Mouse (Mus musculus) forebrain, embryonic 13.5 days (tissue): ENCODE measurements at regions not wholly inside any gene's neighbourhood (a gene's known extent, or its start where the extent isn't known, plus 50 kb on each side); places are given as distances from the start of the nearest gene placed in this dataset.

Source experiments
- ATAC-seq: fragments of 200-750 bp; cut with Nextera tagmentation; 2 replicates; pipeline ENCODE4 v1.8.0; 2017
- H3K27ac ChIP-seq: fragments of 300-500 bp; sonication (generic); 2 replicates; pipeline ENCODE4 v1.5.1; 2015; ENCODE audit warnings: inconsistent platforms, mild to moderate bottlenecking, moderate library complexity
- H3K27me3 ChIP-seq: fragments of 300-500 bp; sonication (generic); 2 replicates; pipeline ENCODE4 v1.6.1; 2015; ENCODE audit warnings: mild to moderate bottlenecking, inconsistent platforms
- H3K36me3 ChIP-seq: fragments of 300-500 bp; sonication (generic); 2 replicates; pipeline ENCODE4 v1.6.1; 2015; ENCODE audit warnings: mild to moderate bottlenecking, inconsistent platforms; ENCODE audit not compliant: poor library complexity, severe bottlenecking
- H3K4me1 ChIP-seq: fragments of 300-500 bp; sonication (generic); 2 replicates; pipeline ENCODE4 v1.6.1; 2015; ENCODE audit warnings: inconsistent platforms
- H3K4me2 ChIP-seq: fragments of 300-500 bp; sonication (generic); 2 replicates; pipeline ENCODE4 v1.6.1; 2015; ENCODE audit warnings: inconsistent platforms, mild to moderate bottlenecking, moderate library complexity
- H3K4me3 ChIP-seq: fragments of 300-500 bp; sonication (generic); 2 replicates; pipeline ENCODE4 v1.5.1; 2015; ENCODE audit warnings: mild to moderate bottlenecking, inconsistent platforms
- H3K9ac ChIP-seq: fragments of 300-500 bp; sonication (generic); 2 replicates; pipeline ENCODE4 v1.6.1; 2015; ENCODE audit warnings: mild to moderate bottlenecking, inconsistent platforms
- H3K9me3 ChIP-seq: fragments of 300-500 bp; sonication (generic); replicated peaks from 2 replicates; pipeline ENCODE4 v1.6.1; 2016; ENCODE audit warnings: inconsistent platforms
- WGBS: fragments of 180-500 bp; shearing (Covaris S2); methylation state at CpG from one replicate; pipeline ENCODE4 v1.1.7; 2015; 5-methylcytosine and 5-hydroxymethylcytosine counted together

DNA sequence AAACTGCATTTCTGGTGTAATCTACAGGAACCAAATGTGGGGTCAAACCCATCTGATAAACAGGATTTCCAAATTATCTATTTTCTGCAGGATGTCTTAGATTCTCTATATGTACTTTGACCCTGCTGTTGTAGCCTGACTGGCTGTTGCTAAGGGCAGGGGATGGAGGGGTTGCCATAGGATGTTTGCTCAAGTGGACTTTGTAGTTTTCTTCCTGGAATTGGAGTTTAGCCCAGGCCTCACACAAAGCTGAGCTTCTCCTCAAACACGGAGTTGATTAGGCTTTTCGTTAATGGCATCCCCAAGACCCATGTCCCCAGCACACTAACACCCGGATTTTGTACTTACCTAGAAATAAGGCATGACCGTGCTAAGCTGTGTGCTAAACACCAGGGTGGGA, 173.3 kb downstream of the Atp23 start:
- Histone ChIP-seq H3K4me2 (no peak overlapping the region), H3K36me3 (no peaks in the 10 kb centered on the region), H3K4me3 (no peak overlapping the region), H3K27me3 (no peaks in the 10 kb centered on the region), H3K4me1 (no peaks in the 10 kb centered on the region), H3K9ac (no peak overlapping the region), H3K27ac (no peak overlapping the region), H3K9me3 (no peaks in the 10 kb centered on the region)
- 94% methylated on average over 4 of the region's 4 CpGs for WGBS
- ATAC-seq = no peak

DNA sequence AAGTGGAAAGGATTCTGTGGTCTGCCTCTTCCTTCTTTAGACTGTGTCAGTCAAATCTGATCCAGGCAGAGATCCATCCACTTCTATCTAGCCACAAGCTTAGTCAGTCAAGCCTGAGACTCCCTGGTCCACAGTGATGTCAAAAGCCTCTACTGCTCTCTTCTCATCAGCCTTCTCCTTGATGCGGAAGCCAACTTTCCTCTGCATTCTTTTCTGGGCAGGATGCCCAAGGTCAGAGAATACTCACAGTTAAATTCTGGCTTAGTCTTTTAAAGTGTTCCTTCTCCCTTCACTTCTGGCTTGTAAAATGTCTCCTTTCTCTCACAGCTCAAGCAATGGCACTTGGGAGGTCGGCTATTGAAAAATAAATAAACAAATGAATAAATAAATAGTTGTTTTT, 183.2 kb downstream of the Atp23 start:
- no peaks in the 10 kb centered on the region for H3K9me3 ChIP-seq
- no peak overlapping the region for H3K27ac ChIP-seq
- no peak overlapping the region for H3K4me2 ChIP-seq
- ATAC-seq = no peak
- H3K27me3 ChIP-seq = no peaks in the 10 kb centered on the region
- WGBS = 72% methylated on average over 2 of the region's 2 CpGs
- no peak overlapping the region for H3K9ac ChIP-seq
- no peaks in the 10 kb centered on the region for H3K4me1 ChIP-seq
- no peaks in the 10 kb centered on the region for H3K36me3 ChIP-seq
- H3K4me3 ChIP-seq = no peak overlapping the region

DNA sequence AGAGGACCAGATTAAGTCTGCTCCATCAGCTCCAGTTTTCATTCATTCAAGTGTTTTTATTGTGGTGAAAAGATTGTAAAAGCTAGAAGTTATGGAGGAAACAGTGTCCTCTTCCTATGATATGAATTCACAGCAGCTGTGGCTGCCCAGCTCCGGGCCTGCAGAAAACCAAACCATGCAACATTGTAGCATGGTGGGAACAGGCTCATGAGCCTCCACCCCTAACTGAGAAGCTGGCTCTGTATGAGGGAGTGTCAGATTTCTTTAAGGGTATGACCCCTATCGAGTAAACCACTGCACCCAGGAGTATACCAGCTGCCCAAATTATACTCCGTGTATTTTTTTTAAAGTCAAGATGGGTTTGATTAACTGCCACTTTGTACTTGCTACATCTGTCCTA, 189.4 kb downstream of the Atp23 start:
- Histone ChIP-seq H3K36me3 (no peaks in the 10 kb centered on the region), H3K4me2 (no peak overlapping the region), H3K9ac (no peak overlapping the region), H3K27me3 (no peaks in the 10 kb centered on the region), H3K4me3 (no peak overlapping the region), H3K4me1 (peaks cover 11% of the 10 kb centered on the region), H3K9me3 (no peaks in the 10 kb centered on the region), H3K27ac (no peak overlapping the region)
- 69% methylated on average over 3 of the region's 3 CpGs for WGBS
- ATAC-seq = no peak

DNA sequence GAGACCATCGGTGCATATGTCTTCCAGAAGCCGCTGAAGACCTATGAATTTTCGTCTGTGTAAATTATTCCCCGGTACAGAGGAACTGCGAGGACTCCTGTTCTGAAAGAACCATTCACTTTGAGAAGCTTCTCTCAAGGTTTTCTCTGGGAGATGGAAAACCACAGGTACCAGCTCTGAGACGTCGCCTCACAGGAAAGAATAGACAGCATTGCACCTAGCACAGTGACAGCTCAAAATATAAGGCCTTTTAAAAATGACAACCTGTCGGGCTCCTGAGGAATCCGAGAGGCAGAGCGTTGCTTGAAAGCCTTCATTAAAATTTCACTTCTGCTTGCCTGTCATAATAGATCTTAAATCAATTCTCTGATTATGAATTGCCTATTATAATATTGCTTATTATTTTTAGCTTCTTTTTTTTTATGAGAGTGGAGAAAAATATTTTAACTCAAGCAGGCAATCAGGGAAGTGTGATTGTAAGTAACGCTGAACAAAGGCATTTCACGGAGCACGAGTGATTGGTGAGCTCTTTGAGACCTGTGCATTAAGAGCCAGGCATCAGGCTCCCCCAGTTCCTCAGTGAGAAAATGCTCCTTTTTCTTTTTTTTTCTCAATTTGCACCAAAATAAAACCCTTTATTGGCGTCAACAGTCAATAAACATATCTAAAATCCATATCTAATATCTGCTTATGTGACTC, 191.8 kb downstream of the Atp23 start:
- no peaks in the 10 kb centered on the region for H3K27me3 ChIP-seq
- WGBS = 63% methylated on average over 14 of the region's 14 CpGs
- H3K9ac ChIP-seq = no peak overlapping the region
- peaks cover 11% of the 10 kb centered on the region for H3K4me1 ChIP-seq
- H3K27ac ChIP-seq = no peak overlapping the region
- no peak overlapping the region for H3K4me3 ChIP-seq
- H3K4me2 ChIP-seq = no peak overlapping the region
- peak; percentile 63; the same call in 1 of the 2 replicates for ATAC-seq
- no peaks in the 10 kb centered on the region for H3K9me3 ChIP-seq
- H3K36me3 ChIP-seq = no peaks in the 10 kb centered on the region

DNA sequence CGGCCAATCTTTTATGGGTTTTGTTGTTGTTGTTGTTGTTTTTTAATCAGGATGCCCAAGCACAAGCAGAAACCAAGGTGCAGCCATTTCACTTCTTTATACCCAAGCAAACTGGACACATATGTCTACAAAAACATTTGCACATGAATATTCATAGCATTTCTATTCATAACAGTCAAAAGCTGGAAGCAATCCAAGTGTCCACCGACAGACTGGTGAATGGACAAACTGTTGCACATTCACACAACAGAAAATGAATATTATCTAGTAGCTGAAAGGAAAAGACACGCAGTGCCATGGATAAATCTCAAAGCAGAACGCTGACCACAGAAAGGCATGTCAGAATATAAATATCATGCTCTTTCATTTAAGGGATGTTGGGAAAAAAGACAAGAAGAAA, 192.4 kb downstream of the Atp23 start:
- Histone ChIP-seq H3K4me2 (no peak overlapping the region), H3K36me3 (no peaks in the 10 kb centered on the region), H3K4me3 (no peak overlapping the region), H3K4me1 (peaks cover 11% of the 10 kb centered on the region), H3K9ac (no peak overlapping the region), H3K27ac (no peak overlapping the region), H3K9me3 (no peaks in the 10 kb centered on the region), H3K27me3 (no peaks in the 10 kb centered on the region)
- WGBS = 30% methylated on average over 4 of the region's 4 CpGs
- peak; percentile 63; the same call in 1 of the 2 replicates for ATAC-seq

DNA sequence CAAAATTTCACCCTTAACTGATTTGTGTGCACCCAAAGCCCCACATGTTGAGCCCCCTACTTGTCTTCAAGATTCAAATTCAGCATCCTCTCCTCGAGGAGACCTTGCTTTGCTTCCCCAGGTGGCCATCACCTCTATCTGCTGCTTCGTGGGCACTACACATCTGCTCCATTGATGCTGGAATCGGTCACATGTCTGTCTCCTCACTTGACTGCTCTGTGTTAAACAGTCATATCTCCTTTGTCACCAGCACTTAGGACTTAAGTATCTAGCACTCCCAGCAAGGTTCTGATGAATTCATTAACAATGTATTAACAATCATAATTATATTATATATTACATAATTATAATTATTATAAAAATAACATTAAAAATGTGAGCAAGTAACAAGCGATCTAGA, 192.9 kb downstream of the Atp23 start:
- 67% methylated on average over 4 of the region's 4 CpGs for WGBS
- Histone ChIP-seq H3K4me2 (no peak overlapping the region), H3K27ac (no peak overlapping the region), H3K27me3 (no peaks in the 10 kb centered on the region), H3K36me3 (no peaks in the 10 kb centered on the region), H3K9me3 (no peaks in the 10 kb centered on the region), H3K9ac (no peak overlapping the region), H3K4me3 (no peak overlapping the region), H3K4me1 (peaks cover 11% of the 10 kb centered on the region)
- ATAC-seq = peak; percentile 61

DNA sequence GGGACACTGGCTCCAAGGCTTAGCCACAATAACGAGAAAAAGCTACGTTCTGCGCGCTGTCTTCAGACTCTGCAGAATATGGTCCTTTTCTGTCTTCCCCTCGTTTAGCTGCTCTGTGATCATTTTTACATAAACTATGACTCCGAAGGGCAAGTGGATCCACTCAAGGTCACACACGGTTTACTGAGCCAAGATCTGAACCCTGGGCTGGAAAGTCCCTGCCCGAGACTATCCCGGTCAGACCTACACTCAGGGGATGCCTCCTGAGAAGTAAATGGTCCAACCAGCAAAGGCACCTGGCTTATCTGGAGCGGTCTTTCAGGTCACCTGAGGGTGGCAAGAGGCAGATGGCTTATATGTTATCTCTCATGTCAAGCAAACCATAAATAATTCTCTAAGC, 204.1 kb downstream of the Atp23 start:
- ATAC-seq = no peak
- Histone ChIP-seq H3K4me1 (0 out of 2 replicates have a peak, but pooled peaks cover 6% of the 10 kb centered on the region), H3K9ac (no peak overlapping the region), H3K27me3 (no peaks in the 10 kb centered on the region), H3K27ac (no peak overlapping the region), H3K4me2 (no peak overlapping the region), H3K4me3 (no peak overlapping the region), H3K36me3 (no peaks in the 10 kb centered on the region), H3K9me3 (no peaks in the 10 kb centered on the region)
- WGBS = 93% methylated on average over 10 of the region's 10 CpGs

DNA sequence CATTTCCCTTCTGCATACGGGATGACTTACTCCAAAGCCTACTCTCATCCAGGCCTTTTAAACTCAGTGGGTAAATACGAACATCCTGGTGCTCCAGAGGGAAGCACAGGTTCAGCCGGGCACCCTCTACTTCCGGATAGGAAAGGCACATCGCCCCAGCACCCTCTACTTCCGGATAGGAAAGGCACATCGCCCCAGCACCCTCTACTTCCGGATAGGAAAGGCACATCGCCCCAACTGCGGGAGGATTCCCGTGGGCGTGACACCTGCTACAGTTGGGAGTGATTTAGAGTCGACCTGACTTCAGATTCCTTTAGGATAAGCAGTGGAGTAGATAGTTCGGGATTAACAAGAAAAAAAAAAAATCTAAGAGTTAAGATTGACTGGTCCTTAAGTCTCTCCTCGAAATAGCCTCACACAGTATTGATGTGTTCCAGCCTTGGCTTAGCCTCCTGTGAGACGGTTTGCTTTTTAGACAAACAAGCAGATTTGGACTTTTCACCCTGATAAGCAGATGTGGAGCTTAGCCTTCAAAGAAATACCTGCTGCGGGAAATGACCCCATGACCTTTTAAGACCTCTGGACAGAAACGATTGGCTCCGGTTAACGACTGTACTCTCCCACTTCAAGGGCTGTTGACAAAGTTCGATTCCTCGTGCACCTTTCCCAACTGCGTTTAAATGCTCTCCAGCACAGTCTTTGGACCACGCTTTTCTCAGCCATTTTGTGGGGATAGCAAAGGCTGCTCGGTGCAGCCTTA, 210.1 kb downstream of the Atp23 start:
- Histone ChIP-seq H3K27me3 (no peaks in the 10 kb centered on the region), H3K4me1 (no peaks in the 10 kb centered on the region), H3K36me3 (no peaks in the 10 kb centered on the region), H3K4me2 (no peak overlapping the region), H3K4me3 (no peak overlapping the region), H3K9ac (no peak overlapping the region), H3K9me3 (no peaks in the 10 kb centered on the region), H3K27ac (no peak overlapping the region)
- 56% methylated on average over 25 of the region's 25 CpGs for WGBS
- no peak for ATAC-seq

DNA sequence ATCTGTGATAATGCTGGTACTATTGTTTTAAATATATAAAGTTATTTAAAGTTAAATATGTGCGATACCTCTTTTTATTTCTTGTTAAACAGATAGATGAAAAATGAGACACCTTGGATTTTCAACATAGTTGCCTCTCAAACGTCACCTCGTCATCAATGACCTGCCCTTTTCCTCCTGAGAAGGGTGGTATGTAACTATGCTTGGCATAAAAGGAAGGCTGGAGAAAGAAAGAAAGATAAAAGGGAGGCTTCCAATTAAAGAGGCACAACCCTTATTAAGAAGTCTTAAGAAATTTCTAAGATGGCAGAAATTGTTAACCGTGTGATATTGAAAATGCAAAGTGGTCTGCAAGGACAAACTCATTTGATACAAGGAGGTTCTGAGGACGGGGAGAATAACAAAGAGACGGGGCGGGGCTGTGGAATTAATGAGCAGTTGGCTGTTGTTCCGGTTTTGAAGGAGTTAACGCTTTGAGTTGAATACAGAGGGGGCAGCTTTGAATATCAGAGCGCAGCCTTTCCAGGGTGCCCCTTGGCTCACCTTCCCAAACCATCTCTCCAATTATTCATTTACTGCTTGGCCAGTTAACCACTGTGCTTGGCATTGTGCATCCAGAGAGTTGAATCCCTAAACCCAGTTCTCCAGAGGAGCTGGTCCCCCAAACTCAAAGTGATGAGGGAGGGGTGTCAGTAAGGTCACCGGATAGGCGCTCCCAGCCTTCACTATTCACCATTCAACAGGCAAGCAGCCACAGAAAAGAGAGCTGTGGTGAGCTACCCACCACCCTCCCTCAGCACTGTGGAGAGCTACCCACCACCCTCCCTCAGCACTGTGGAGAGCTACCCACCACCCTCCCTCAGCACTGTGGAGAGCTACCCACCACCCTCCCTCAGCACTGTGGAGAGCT, 220.6 kb downstream of the Atp23 start:
- ATAC-seq = peak; percentile 85; the same call in 1 of the 2 replicates
- Histone ChIP-seq H3K4me2 (peak overlapping the region; percentile 46), H3K4me1 (peaks cover 17% of the 10 kb centered on the region), H3K27ac (no peak overlapping the region), H3K4me3 (0 out of 2 replicates have a peak overlapping the region, but pooled peaks have one; percentile 2), H3K9ac (no peak overlapping the region), H3K36me3 (no peaks in the 10 kb centered on the region), H3K27me3 (no peaks in the 10 kb centered on the region), H3K9me3 (0 out of 2 replicates have a peak, but pooled peaks cover 2% of the 10 kb centered on the region)
- WGBS = 5% methylated on average over 11 of the region's 12 CpGs

DNA sequence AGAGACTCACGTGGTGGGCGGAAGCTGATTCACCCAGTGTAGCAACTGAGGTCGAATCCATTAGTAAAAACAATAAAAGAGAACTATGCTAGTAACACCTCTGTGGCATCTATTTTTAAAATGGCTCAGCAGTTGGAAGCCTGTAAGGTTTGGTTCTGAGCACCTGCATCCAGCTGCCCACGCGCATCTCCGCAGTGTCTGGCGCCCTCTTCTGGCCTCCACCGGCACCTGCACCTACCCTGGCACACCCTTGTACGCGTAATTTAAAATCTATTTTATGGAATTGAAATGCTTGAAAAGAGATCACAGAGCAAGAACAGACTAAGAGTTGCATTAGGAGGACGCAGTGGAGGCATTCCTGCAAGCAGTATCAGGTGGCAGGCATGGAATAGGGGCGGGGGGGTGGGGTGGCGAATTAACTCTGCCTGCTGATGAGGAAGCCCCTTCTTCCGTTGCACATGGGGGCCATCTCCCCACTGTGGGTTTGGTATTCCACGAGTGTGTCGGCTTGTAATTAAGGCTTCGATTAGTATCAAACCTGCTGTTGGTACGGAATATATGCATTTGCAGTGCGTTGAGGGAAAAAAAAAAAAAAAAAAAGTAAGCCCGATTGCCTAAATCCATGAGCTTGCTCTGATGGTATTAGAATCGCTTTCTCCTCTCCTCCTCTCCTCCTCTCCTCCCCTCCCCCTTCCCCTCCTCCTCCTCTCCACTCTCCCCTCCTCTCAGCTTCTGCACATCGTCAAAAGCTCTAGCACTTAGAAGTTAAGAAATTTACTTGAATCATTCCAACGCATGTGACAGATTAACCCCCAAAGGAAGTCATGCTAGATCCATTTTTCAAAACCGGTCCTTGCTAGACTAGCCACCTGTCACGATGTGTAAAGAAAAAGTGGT, 221.7 kb downstream of the Atp23 start:
- Histone ChIP-seq H3K27ac (no peak overlapping the region), H3K27me3 (no peaks in the 10 kb centered on the region), H3K36me3 (no peaks in the 10 kb centered on the region), H3K4me3 (peak overlapping the region; percentile 14), H3K9ac (no peak overlapping the region), H3K4me1 (peaks cover 17% of the 10 kb centered on the region), H3K9me3 (0 out of 2 replicates have a peak, but pooled peaks cover 2% of the 10 kb centered on the region), H3K4me2 (peak overlapping the region; percentile 51)
- peak; percentile 65 for ATAC-seq
- 19% methylated on average over 25 of the region's 25 CpGs for WGBS

DNA sequence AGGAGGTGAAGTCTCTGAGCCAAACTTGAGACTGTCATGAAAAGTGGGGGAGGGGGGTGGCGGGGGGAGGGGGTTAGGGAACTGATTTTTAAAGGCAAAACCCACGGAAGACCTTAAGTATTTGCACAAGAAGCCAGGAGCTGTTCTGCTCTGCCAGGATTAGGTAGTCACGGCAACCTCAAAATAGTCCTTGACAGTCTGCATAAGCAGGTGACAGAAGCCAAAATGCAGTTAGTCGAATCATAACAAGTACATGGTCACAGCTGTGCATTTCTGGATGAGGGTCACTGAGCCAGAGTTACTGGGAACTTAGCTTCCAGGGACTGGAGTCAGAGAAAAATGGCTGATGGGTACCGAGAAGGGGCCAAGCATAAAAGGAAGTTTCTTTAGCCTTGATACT, 227.7 kb downstream of the Atp23 start:
- Histone ChIP-seq H3K4me2 (no peak overlapping the region), H3K4me1 (0 out of 2 replicates have a peak, but pooled peaks cover 3% of the 10 kb centered on the region), H3K27me3 (no peaks in the 10 kb centered on the region), H3K4me3 (no peak overlapping the region), H3K36me3 (no peaks in the 10 kb centered on the region), H3K9ac (no peak overlapping the region), H3K9me3 (0 out of 2 replicates have a peak, but pooled peaks cover 2% of the 10 kb centered on the region), H3K27ac (no peak overlapping the region)
- WGBS = 44% methylated on average over 5 of the region's 5 CpGs
- ATAC-seq = no peak
